Mouse (Mus musculus) CD4-positive helper T cell, adult 2 months (primary cell): ENCODE measurements at regions not wholly inside any gene's neighbourhood (a gene's known extent, or its start where the extent isn't known, plus 50 kb on each side); places are given as distances from the start of the nearest gene placed in this dataset.
A peak's percentile ranks its signal among the peaks of the same experiment; 100 is the strongest.
"Not testable (repeated sequence)": the region's sequence is repeated elsewhere in the genome, so short reads cannot be mapped to it uniquely, and the experiment has no call there.

Source experiments
- DNase-seq: peaks from one replicate; pipeline ENCODE4 v3.0.0-alpha.2; 2012; ENCODE audit warnings: low read depth, missing footprints, low spot score

DNA sequence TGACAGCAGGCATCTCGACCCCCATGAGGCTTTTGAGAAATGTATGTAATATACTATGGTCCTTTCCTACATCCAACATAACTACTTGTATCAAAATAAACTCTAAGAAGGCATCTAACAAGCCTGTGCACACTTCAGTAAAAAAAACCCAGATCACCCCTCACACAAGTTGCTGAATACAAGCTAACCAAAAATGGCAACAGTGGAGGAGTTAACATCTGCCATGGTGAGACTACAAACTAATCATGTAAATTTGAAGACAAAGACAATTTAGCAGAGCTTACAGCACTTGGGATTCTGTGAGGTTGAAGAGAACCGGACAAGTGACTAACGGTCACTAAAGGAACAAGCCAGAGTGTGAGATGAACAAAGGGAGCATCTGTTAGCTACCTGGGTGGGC, 380.6 kb upstream of the Ngly1 start:
- no peak for DNase-seq

DNA sequence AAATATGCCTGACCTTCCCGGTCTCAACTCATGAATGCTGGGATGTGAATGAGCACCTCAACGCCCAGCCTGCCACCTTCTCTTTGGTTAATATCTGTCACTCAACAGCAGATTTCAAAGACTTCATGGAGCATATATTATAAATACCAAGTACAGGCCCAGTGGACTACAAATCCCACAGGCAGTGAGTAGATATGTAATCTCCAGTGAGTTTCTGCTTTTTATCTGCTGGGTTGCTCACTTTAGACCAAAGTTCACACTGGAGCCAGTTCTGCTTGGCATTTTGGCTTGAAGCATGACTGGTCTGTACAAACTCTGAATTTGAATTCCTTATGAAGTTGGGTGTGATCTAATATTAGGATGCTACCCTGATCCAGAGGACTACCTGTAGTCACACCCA, 377.1 kb upstream of the Ngly1 start:
- DNase-seq: no peak

- DNase-seq: no peak
Measured at GRCm38 (mm10) chr14:15880146-15880545, 368.9 kb upstream of the Ngly1 start.

GRCm38 (mm10) chr14:15881284-15881683, 367.8 kb upstream of the Ngly1 start:
- DNase-seq: peak; percentile 62

GRCm38 (mm10) chr14:15884641-15885340, 364.3 kb upstream of the Ngly1 start:
- DNase-seq: no peak

GRCm38 (mm10) chr14:15897098-15897497, 352.0 kb upstream of the Ngly1 start:
- no peak for DNase-seq

DNA sequence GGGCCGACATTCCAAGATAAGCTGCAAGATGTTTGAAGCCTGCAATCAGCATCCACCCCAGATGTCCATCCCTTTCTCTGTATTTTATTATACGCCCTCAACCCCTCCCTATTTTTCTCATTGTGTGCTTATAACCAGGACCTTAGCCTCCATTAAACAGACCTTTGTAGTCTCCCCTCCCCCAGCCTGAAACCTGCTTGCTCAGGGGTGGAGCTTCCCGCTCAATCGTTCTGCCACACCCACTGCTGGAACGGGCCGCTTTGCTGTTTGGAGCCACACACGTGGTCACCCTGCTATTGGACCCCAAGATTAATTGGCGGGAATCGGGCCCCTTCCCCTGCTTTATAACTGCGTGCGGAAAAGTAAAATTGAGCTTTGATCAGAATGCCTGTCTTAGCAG, 342.7 kb upstream of the Ngly1 start:
- not testable (repeated sequence) for DNase-seq

DNA sequence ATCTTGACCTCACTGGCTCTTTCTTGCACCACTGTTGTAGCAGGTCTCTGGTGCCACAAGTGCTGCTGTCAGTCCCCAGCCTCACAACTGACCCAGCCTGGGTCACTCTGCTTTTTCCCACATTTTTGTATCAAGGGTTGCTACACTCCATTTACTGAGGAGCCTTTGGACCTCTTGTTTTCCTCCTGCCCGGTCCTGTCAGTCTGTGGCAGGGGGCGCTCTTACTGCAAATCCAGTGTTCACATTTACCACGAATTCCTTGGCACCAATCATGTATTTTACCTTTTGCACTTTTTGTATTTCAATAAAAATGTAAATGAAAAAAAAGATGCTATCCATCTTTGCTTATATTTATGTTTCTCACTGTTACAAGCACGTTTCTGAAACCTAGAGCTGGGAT, 335.9 kb upstream of the Ngly1 start:
- DNase-seq: not testable (repeated sequence)

GRCm38 (mm10) chr14:15914176-15914575, 334.9 kb upstream of the Ngly1 start:
- no peak for DNase-seq

DNA sequence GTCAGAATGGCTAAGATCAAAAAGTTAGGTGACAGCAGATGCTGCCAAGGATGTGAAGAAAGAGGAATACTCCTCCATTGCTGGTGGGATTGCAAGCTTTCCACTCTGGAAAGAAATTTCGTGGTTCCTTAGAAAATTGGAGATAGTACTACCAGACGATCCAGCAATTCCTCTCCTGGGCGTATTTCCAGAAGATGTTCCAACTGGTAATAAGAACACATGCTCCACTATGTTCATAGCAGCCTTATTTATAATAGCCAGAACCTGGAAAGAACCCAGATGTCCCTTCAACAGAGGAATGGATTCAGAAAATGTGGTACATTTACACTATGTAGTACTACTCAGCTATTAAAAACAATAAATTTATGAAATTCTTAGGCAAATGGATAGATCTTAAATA, 324.4 kb upstream of the Ngly1 start:
- DNase-seq: not testable (repeated sequence)

DNA sequence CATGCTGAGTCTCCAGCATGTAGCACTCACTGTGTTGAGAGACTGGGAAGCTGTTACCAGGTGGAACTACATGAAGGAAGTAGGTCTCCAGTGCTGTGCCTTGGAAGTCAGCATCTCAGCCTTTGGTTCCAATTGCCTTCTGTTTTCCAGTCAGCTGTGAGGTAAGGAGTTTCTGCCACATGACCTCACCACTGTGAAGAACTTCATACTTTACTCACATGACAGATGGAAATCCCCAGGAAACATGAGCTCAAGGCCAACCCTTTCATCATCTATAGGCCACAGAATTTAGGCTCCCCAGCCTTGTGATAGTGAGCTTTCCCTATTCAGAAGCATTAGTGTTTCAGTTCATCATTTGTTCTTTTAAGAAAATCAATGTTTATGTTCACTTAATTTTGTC, 314.4 kb upstream of the Ngly1 start:
- peak; percentile 34 for DNase-seq

GRCm38 (mm10) chr14:15970321-15970720, 278.8 kb upstream of the Ngly1 start:
- no peak for DNase-seq

- no peak for DNase-seq
Measured at GRCm38 (mm10) chr14:15970767-15971166, 278.3 kb upstream of the Ngly1 start.

GRCm38 (mm10) chr14:15971306-15971705, 277.8 kb upstream of the Ngly1 start:
- DNase-seq: no peak

GRCm38 (mm10) chr14:15977366-15977765, 271.7 kb upstream of the Ngly1 start:
- DNase-seq: no peak

- DNase-seq: no peak
Measured at GRCm38 (mm10) chr14:15978329-15978728, 270.8 kb upstream of the Ngly1 start.

DNA sequence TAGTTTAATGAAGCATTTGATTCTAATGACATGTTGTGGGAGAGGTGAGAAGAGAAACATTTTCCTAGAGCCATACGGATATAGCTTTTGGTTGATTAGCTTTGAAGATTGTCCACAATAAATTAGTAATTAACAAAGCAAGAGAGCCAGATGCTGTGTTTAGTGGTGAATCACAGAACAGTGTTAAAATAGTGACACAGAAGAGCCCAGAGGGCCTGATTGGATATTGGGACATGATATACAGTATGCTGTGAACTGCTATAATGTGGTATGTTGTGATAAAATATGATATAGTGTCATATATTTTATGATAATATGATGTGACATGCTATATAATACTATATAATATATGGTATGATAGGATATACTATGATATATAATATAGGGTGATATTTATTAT, 243.7 kb upstream of the Ngly1 start:
- no peak for DNase-seq

DNA sequence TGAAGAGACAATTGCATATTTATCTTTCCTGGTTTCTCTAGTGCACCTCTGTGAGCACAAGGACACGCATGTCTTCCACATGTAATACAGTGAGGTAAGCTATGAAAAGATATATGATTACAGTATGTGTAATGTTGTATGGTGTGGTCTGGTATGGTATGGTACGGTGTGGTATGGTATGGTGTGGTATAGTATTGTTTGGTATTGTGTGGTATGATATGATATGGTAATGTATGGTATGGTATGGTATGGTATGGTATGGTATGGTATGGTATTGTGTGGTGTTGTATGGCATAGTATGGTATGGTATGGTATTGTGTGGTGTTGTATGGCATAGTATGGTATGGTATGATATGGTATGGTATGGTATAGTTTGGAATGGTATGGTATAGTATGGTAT, 242.1 kb upstream of the Ngly1 start:
- DNase-seq: no peak

- DNase-seq: no peak
Measured at GRCm38 (mm10) chr14:16009778-16010177, 239.3 kb upstream of the Ngly1 start.

DNA sequence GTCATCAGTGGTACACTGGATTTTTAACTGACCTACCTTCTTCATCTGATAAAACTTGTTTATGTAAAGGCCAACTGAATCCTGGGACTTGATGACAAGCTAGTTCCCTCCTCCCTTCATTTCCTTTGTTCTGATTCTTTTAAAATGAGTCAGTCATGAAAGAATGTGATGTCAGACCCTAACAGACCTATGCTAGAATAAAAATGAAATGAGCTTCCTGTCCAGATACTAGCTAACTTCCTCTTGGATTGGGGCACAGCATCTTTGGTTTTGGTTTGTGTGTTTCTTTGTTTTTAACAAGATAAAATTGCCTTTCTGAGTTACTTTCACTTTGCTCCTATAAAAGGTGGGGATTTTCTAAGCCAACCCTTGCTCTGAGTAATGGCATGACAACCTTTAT, 225.2 kb upstream of the Ngly1 start:
- DNase-seq: peak; percentile 26

DNA sequence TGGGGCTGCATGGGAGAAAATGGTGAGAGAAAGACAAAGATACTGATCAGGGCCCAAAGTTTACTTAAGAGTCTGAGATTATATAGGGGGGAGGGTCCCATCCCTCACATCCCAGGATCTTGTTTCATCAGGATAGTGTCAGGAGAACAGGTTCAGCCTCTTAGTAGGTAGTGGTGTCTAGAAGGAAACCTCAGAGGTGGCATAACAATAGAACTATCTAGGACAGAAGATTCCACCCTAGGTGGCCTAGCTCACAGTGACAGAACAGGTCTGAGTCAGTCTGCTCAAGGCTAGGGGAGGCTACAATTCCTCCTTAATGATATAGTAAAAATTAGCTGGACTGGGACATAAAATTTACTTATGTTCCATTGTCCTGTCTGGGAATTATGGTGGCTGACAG, 211.3 kb upstream of the Ngly1 start:
- no peak for DNase-seq

GRCm38 (mm10) chr14:16038336-16038735, 210.7 kb upstream of the Ngly1 start:
- DNase-seq: no peak

GRCm38 (mm10) chr14:16044466-16044865, 204.6 kb upstream of the Ngly1 start:
- no peak for DNase-seq

- not testable (repeated sequence) for DNase-seq
Measured at GRCm38 (mm10) chr14:16072534-16072933, 176.5 kb upstream of the Ngly1 start.
